Mouse (Mus musculus) E14TG2a.4 (cell line): ENCODE results near the gene Serpind1.

Experiments used
- H3K27me3 ChIP-seq: 2 replicates; pipeline ENCODE4 v1.6.1; 2014; ENCODE audit warnings: low read length, control low read depth; ENCODE audit not compliant: insufficient read depth
- H3K36me3 ChIP-seq: 2 replicates; pipeline ENCODE4 v1.6.1; 2014; ENCODE audit warnings: low read length, control low read depth; ENCODE audit not compliant: insufficient read depth
- H3K4me1 ChIP-seq: replicated peaks from 2 replicates; pipeline ENCODE4 v1.6.1; 2014; ENCODE audit warnings: low read depth, low read length, control low read depth
- H3K4me3 ChIP-seq: replicated peaks from 2 replicates; pipeline ENCODE4 v1.5.1; 2014; ENCODE audit warnings: mild to moderate bottlenecking, low read length
- H3K9me3 ChIP-seq: 2 replicates; pipeline ENCODE4 v1.6.1; 2014; ENCODE audit warnings: low read length, control low read depth
- CTCF ChIP-seq: conservative IDR thresholded peaks from 2 replicates; pipeline ENCODE4 v1.5.1; 2014; ENCODE audit warnings: low read length
- NANOG ChIP-seq: IDR thresholded peaks from 2 replicates; pipeline ENCODE4 v1.6.1; 2014; ENCODE audit warnings: borderline replicate concordance, low read length, mixed read lengths
- POU5F1 ChIP-seq: IDR thresholded peaks from 2 replicates; pipeline ENCODE4 v1.6.1; 2014; ENCODE audit warnings: low read length, borderline replicate concordance

The Serpind1 gene

GRCm38 (mm10) chr16:17331116-17331515 lies at the start of gene Serpind1:
Gene Serpind1, plus strand, starts transcription at chr16:17331371.
- no peaks in the 10 kb centered on the region for H3K27me3 ChIP-seq
- H3K36me3 ChIP-seq = peaks cover 6% of the 10 kb centered on the region
- no peak within 1 kb of the TSS for H3K4me3 ChIP-seq
- no peaks in the 10 kb centered on the region for H3K9me3 ChIP-seq
- TF ChIP-seq NANOG (no peak), POU5F1 (no peak), CTCF (no peak)
- H3K4me1 ChIP-seq = no peaks in the 10 kb centered on the region

GRCm38 (mm10) chr16:17283151-17283550 lies 48.0 kb upstream of the Serpind1 start:
- TF ChIP-seq NANOG = no peak
- TF ChIP-seq POU5F1 = no peak
- TF ChIP-seq CTCF = no peak
- peaks cover 10% of the 10 kb centered on the region for H3K27me3 ChIP-seq
- H3K36me3 ChIP-seq = peaks cover 93% of the 10 kb centered on the region
- H3K4me3 ChIP-seq = no peak overlapping the region
- peaks cover 15% of the 10 kb centered on the region for H3K4me1 ChIP-seq
- no peaks in the 10 kb centered on the region for H3K9me3 ChIP-seq

GRCm38 (mm10) chr16:17287103-17287502 lies 44.1 kb upstream of the Serpind1 start:
- Histone ChIP-seq H3K9me3 (no peaks in the 10 kb centered on the region), H3K4me1 (no peaks in the 10 kb centered on the region), H3K4me3 (no peak overlapping the region), H3K36me3 (peaks cover 83% of the 10 kb centered on the region), H3K27me3 (no peaks in the 10 kb centered on the region)
- TF ChIP-seq POU5F1 = no peak
- TF ChIP-seq CTCF = no peak
- no peak for TF ChIP-seq NANOG

GRCm38 (mm10) chr16:17291016-17291415 lies 40.2 kb upstream of the Serpind1 start:
- Histone ChIP-seq H3K36me3 (peaks cover 74% of the 10 kb centered on the region), H3K4me1 (peaks cover 3% of the 10 kb centered on the region; the same call in 1 of the 2 replicates), H3K4me3 (no peak overlapping the region), H3K9me3 (no peaks in the 10 kb centered on the region), H3K27me3 (no peaks in the 10 kb centered on the region)
- TF ChIP-seq POU5F1 (no peak), NANOG (no peak), CTCF (no peak)

- H3K4me3 ChIP-seq = no peak overlapping the region
- H3K27me3 ChIP-seq = no peaks in the 10 kb centered on the region
- peaks cover 3% of the 10 kb centered on the region; the same call in 1 of the 2 replicates for H3K4me1 ChIP-seq
- H3K9me3 ChIP-seq = no peaks in the 10 kb centered on the region
- peaks cover 75% of the 10 kb centered on the region for H3K36me3 ChIP-seq
- TF ChIP-seq CTCF = peak; percentile 100
- TF ChIP-seq NANOG = no peak
- TF ChIP-seq POU5F1 = no peak
These were observed 38.4 kb upstream of the Serpind1 start for GRCm38 (mm10) chr16:17292751-17293150.

GRCm38 (mm10) chr16:17300818-17301217 lies 30.4 kb upstream of the Serpind1 start:
- no peak overlapping the region for H3K4me3 ChIP-seq
- TF ChIP-seq POU5F1 = no peak
- no peak for TF ChIP-seq CTCF
- no peak for TF ChIP-seq NANOG
- no peaks in the 10 kb centered on the region for H3K9me3 ChIP-seq
- H3K4me1 ChIP-seq = 0 out of 2 replicates have a peak, but pooled peaks cover 5% of the 10 kb centered on the region
- H3K36me3 ChIP-seq = peaks cover 83% of the 10 kb centered on the region
- no peaks in the 10 kb centered on the region for H3K27me3 ChIP-seq

GRCm38 (mm10) chr16:17303521-17304245 lies 27.5 kb upstream of the Serpind1 start:
- H3K9me3 ChIP-seq = no peaks in the 10 kb centered on the region
- H3K4me3 ChIP-seq = no peak overlapping the region
- 0 out of 2 replicates have a peak, but pooled peaks cover 5% of the 10 kb centered on the region for H3K4me1 ChIP-seq
- no peaks in the 10 kb centered on the region for H3K27me3 ChIP-seq
- H3K36me3 ChIP-seq = peaks cover 81% of the 10 kb centered on the region
- no peak for TF ChIP-seq POU5F1
- TF ChIP-seq NANOG = no peak
- no peak for TF ChIP-seq CTCF

- H3K27me3 ChIP-seq = no peaks in the 10 kb centered on the region
- no peak for TF ChIP-seq NANOG
- TF ChIP-seq POU5F1 = no peak
- no peak for TF ChIP-seq CTCF
- H3K4me3 ChIP-seq = no peak overlapping the region
- no peaks in the 10 kb centered on the region for H3K9me3 ChIP-seq
- peaks cover 75% of the 10 kb centered on the region for H3K36me3 ChIP-seq
- 0 out of 2 replicates have a peak, but pooled peaks cover 5% of the 10 kb centered on the region for H3K4me1 ChIP-seq
These were observed 23.7 kb upstream of the Serpind1 start for GRCm38 (mm10) chr16:17307461-17307860.
